Mouse (Mus musculus) hindbrain, embryonic 12.5 days (tissue): Measurements from ENCODE around the gene Nln. TPM values are rescaled to one million over a fixed set of nuclear protein-coding genes. Genes with fewer than 3 reads are reported as not detected.

Experiments
- polyA plus RNA-seq: library from polyadenylated mRNA; unstranded; fragments of >200 nt; fragmentation: Nextera tagmentation; extraction: Ambion mirVana; gene quantifications from 2 replicates; pipeline ENCODE4 v1.2.1, GENCODE M21; 2016

The Nln gene
- polyA plus RNA-seq, 1 experiment from 2014 or later, result 29.2 TPM

Other genes with a start within 250 kb of the Nln start
- gene Erbin, start 189.1 kb downstream of the Nln start, polyA plus RNA-seq, result 23.6 and 23.7 TPM in 2 replicates
- 26.9 and 28.9 TPM in 2 replicates for gene Sgtb, start 127 bp upstream of the Nln start, polyA plus RNA-seq
- 73.4 and 77.6 TPM in 2 replicates for gene Trappc13, start 68.9 kb upstream of the Nln start, polyA plus RNA-seq
- 28.1 and 31.4 TPM in 2 replicates for gene Trim23, start 69.2 kb upstream of the Nln start, polyA plus RNA-seq
- gene Cenpk, start 119.0 kb upstream of the Nln start, polyA plus RNA-seq, result 43.1 and 46.2 TPM in 2 replicates
- gene Ppwd1, start 119.2 kb upstream of the Nln start, polyA plus RNA-seq, result 13.1 and 13.6 TPM in 2 replicates
- gene Adamts6, start 178.2 kb upstream of the Nln start, polyA plus RNA-seq, result 3.9 and 4.2 TPM in 2 replicates